Mouse (Mus musculus) bone marrow macrophage, adult 2 months (primary cell): ENCODE measurements around the gene Tex12. TPM values are rescaled to one million over a fixed set of nuclear protein-coding genes. Genes with fewer than 3 reads are reported as not detected.

ENCODE experiments used
- H3K27ac ChIP-seq: 2 replicates; pipeline ENCODE4 v1.5.1; 2012; ENCODE audit warnings: low read depth, low read length; ENCODE audit not compliant: insufficient read depth
- H3K4me1 ChIP-seq: 2 replicates; pipeline ENCODE4 v1.6.1; 2012; ENCODE audit warnings: low read length; ENCODE audit not compliant: control insufficient read depth, insufficient read depth
- H3K4me3 ChIP-seq: 2 replicates; pipeline ENCODE4 v1.5.1; 2012; ENCODE audit warnings: mild to moderate bottlenecking, low read length, moderate library complexity; ENCODE audit not compliant: insufficient read depth
- CTCF ChIP-seq: IDR thresholded peaks from 2 replicates; pipeline ENCODE4 v1.5.1; 2012; ENCODE audit warnings: low read depth, mild to moderate bottlenecking, low read length, moderate library complexity
- POLR2A ChIP-seq: IDR thresholded peaks from 2 replicates; pipeline ENCODE4 v1.6.1; 2012; ENCODE audit warnings: mild to moderate bottlenecking, low read depth, low read length, borderline replicate concordance
- polyA plus RNA-seq: library from polyadenylated mRNA; stranded (reverse); fragments of >200 nt; gene quantifications from 2 replicates; pipeline ENCODE4 v1.2.4, GENCODE M21; 2012; ENCODE audit not compliant: missing spikeins, insufficient read depth, insufficient read length

Tex12 gene
- polyA plus RNA-seq, 1 experiment, result not detected

DNA sequence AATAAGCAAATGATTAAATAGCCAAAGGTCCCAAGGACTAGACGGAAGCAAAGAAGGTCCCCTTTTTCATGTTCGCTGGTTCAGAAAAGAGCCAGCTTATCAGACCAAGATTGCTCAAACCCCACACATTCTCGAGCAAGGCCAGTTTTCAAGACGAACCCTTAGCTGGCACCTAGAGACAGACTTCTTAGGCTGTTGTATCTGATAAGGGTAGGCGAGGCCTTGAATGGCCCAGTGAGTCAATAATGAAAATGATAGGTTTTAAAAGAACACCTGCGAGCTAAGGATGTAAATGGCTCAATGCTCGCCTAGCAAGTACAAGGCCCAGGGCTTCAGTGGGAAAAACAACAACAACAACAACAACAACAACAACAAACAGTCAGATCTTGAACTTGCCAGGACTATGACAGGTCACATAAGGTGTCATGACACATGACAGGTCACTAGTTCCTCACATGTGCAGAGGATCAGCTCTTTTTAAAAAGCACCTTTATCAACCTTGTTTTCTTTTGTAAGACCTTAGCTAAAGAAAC, 24.5 kb downstream of the Tex12 start:
- no peak overlapping the region for H3K27ac ChIP-seq
- peaks cover 32% of the 10 kb centered on the region for H3K4me1 ChIP-seq
- H3K4me3 ChIP-seq, result no peak overlapping the region
- TF ChIP-seq CTCF (no peak), POLR2A (no peak)

GRCm38 (mm10) chr9:50535930-50536329, 25.2 kb downstream of the Tex12 start:
- peaks cover 32% of the 10 kb centered on the region for H3K4me1 ChIP-seq
- no peak overlapping the region for H3K4me3 ChIP-seq
- no peak overlapping the region for H3K27ac ChIP-seq
- TF ChIP-seq POLR2A (no peak), CTCF (no peak)

- TF ChIP-seq CTCF (no peak), POLR2A (no peak)
- H3K4me1 ChIP-seq, result peaks cover 29% of the 10 kb centered on the region
- peak overlapping the region; percentile 89 for H3K27ac ChIP-seq
- H3K4me3 ChIP-seq, result no peak overlapping the region
These were observed 27.3 kb downstream of the Tex12 start for GRCm38 (mm10) chr9:50533791-50534190.

GRCm38 (mm10) chr9:50533328-50533727, 27.8 kb downstream of the Tex12 start:
- peak overlapping the region; percentile 89 for H3K27ac ChIP-seq

DNA sequence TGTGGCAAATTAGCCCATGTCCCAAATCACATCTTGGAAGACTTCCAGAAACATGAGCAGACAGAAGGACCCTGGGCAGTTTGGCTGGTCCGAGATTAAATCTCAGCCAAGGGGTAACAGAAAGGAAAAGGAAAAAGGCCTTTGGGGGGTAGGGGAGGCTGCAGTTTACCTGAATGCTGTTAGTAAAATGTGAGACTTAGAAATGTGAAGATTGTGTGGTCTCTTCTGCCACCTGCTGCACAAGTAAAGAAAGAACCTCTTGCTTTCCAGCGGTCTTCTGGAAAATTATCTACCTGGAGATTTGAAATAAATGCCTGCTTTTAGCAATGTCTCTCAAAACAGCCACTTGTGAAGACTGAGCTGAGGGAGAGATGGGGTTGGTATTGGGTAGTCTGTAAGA, 30.2 kb downstream of the Tex12 start:
- Histone ChIP-seq H3K4me3 (no peak overlapping the region), H3K27ac (no peak overlapping the region), H3K4me1 (peaks cover 32% of the 10 kb centered on the region)
- TF ChIP-seq POLR2A (no peak), CTCF (no peak)

More at GRCm38 (mm10) chr9:50533328-50533727, 27.8 kb downstream of the Tex12 start:
- peak overlapping the region; percentile 9 for H3K4me3 ChIP-seq
- peaks cover 26% of the 10 kb centered on the region for H3K4me1 ChIP-seq
- TF ChIP-seq POLR2A (no peak), CTCF (no peak)

GRCm38 (mm10) chr9:50528293-50528892, 32.7 kb downstream of the Tex12 start, which contains the start of gene Pts:
Pts (minus strand) TSS chr9:50528724.
- TF ChIP-seq POLR2A (no peak), CTCF (peak; percentile 88)
- peaks cover 35% of the 10 kb centered on the region for H3K4me1 ChIP-seq
- peak within 1 kb of the TSS; percentile 83 for H3K27ac ChIP-seq
- H3K4me3 ChIP-seq, result peak within 1 kb of the TSS; percentile 95

DNA sequence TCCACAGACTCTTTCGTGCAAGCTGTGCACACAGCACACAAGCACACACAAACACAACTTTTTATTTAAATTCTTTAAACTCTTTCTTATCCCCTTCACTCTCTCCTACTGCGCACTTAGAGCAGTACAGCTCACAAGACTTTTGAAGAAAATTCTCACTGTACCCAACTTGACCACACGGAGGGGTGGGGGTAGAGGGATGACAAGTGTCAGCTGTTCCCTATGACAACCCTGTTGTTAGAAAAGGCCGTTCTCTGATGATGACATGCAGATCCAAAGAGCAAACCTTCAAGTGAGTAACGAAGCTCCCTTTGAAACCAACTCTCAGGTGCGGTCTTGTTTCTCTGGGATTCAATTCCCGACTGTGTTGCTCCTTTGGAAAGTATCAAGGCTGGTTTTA, 33.3 kb downstream of the Tex12 start:
- Histone ChIP-seq H3K4me1 (peaks cover 32% of the 10 kb centered on the region), H3K4me3 (peak overlapping the region; percentile 95), H3K27ac (no peak overlapping the region)
- TF ChIP-seq POLR2A (no peak), CTCF (no peak)

GRCm38 (mm10) chr9:50525585-50525984, 35.5 kb downstream of the Tex12 start:
- Histone ChIP-seq H3K27ac (no peak overlapping the region), H3K4me1 (peaks cover 29% of the 10 kb centered on the region), H3K4me3 (no peak overlapping the region)
- TF ChIP-seq CTCF, result no peak
- TF ChIP-seq POLR2A, result no peak

DNA sequence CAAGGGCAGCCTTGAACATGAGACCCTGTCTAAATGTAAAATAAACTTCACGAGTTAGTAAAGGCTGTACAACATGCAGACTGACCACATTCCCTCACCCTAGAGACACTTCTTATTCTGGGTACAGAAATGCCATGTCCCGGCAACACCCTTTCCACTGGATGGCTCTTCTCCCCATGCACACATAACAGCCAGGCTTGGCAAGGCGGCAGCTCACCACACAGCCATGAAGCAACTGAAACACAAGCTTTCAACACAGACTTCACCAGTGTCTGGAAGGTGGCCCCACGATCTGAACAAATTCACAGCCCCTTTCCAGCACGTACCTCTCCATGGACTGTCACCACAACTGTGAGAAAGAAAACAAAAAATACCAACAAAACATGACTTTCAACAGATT, 36.2 kb downstream of the Tex12 start:
- Histone ChIP-seq H3K27ac (no peak overlapping the region), H3K4me1 (peaks cover 29% of the 10 kb centered on the region), H3K4me3 (no peak overlapping the region)
- TF ChIP-seq POLR2A, result no peak
- TF ChIP-seq CTCF, result no peak

- TF ChIP-seq POLR2A, result no peak
- no peak for TF ChIP-seq CTCF
- Histone ChIP-seq H3K27ac (no peak overlapping the region), H3K4me3 (no peak overlapping the region), H3K4me1 (peaks cover 18% of the 10 kb centered on the region)
These were observed 38.6 kb downstream of the Tex12 start for GRCm38 (mm10) chr9:50522574-50522973.

DNA sequence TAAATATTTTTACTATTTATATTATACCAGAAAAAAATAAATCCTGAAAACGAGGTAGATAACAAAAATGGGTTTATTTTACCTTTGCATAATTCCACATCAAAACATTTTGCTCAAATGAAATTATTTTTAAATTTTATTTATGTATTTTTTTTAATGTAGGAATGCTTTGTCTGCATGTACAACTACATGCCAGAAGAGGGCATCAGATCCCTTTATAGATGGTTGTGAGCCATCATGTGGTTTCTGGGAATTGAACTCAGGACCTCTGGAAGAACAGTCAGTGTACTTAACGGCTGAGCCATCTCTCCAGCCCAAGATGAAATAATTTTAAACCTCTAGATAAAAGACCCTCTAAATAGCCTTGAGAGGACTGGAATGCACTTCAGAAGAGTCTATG, 39.6 kb downstream of the Tex12 start:
- peaks cover 14% of the 10 kb centered on the region for H3K4me1 ChIP-seq
- TF ChIP-seq CTCF, result no peak
- TF ChIP-seq POLR2A, result no peak
- H3K4me3 ChIP-seq, result no peak overlapping the region
- no peak overlapping the region for H3K27ac ChIP-seq
